Mouse (Mus musculus) liver, embryonic 13.5 days (tissue): Measurements from ENCODE around the gene H2-K1. TPM values are rescaled to one million over a fixed set of nuclear protein-coding genes. Genes with fewer than 3 reads are reported as not detected.

Source experiments
- ATAC-seq: fragments of 200-750 bp; cut with Nextera tagmentation; 2 replicates; pipeline ENCODE4 v1.8.0; 2017; ENCODE audit warnings: low read depth, mild to moderate bottlenecking, moderate number of reproducible peaks, moderate library complexity
- DNase-seq: peaks from one replicate; pipeline ENCODE4 v3.0.0; 2022
- H3K27ac ChIP-seq: fragments of 300-500 bp; sonication (generic); 2 replicates; pipeline ENCODE4 v1.5.1; 2015; ENCODE audit warnings: moderate library complexity, mild to moderate bottlenecking, inconsistent platforms
- H3K27me3 ChIP-seq: fragments of 300-500 bp; sonication (generic); 2 replicates; pipeline ENCODE4 v1.6.1; 2015; ENCODE audit warnings: mild to moderate bottlenecking, inconsistent platforms
- H3K36me3 ChIP-seq: fragments of 300-500 bp; sonication (generic); 2 replicates; pipeline ENCODE4 v1.6.1; 2015; ENCODE audit warnings: mild to moderate bottlenecking, inconsistent platforms
- H3K4me1 ChIP-seq: fragments of 300-500 bp; sonication (generic); replicated peaks from 2 replicates; pipeline ENCODE4 v1.6.1; 2015; ENCODE audit warnings: inconsistent platforms
- H3K4me2 ChIP-seq: fragments of 300-500 bp; sonication (generic); 2 replicates; pipeline ENCODE4 v1.6.1; 2015; ENCODE audit warnings: inconsistent platforms, mild to moderate bottlenecking, moderate library complexity
- H3K4me3 ChIP-seq: fragments of 300-500 bp; sonication (generic); replicated peaks from 2 replicates; pipeline ENCODE4 v1.5.1; 2015; ENCODE audit warnings: mild to moderate bottlenecking, inconsistent platforms
- H3K9ac ChIP-seq: fragments of 300-500 bp; sonication (generic); 2 replicates; pipeline ENCODE4 v1.6.1; 2015; ENCODE audit warnings: mild to moderate bottlenecking, inconsistent platforms
- H3K9me3 ChIP-seq: fragments of 300-500 bp; sonication (generic); replicated peaks from 2 replicates; pipeline ENCODE4 v1.6.1; 2016; ENCODE audit warnings: inconsistent platforms
- WGBS: fragments of 180-500 bp; shearing (Covaris S2); methylation state at CpG from one replicate; pipeline ENCODE4 v1.1.7; 2015; ENCODE audit not compliant: insufficient replicate concordance; 5-methylcytosine and 5-hydroxymethylcytosine counted together
- polyA plus RNA-seq: library from polyadenylated mRNA; unstranded; fragments of >200 nt; fragmentation: Nextera tagmentation; extraction: Ambion mirVana; gene quantifications from 2 replicates; pipeline ENCODE4 v1.2.1, GENCODE M21; 2015

The H2-K1 gene
- polyA plus RNA-seq, 1 experiment from 2014 or later = 88.3 TPM

GRCm38 (mm10) chr17:34026221-34026620 lies 26.1 kb upstream of the H2-K1 start:
- WGBS = 39% methylated on average over 2 of the region's 2 CpGs
- ATAC-seq (no peak), DNase-seq (no peak)
- Histone ChIP-seq H3K4me3 (peak overlapping the region; percentile 80; the same call in 1 of the 2 replicates), H3K9me3 (peaks cover 3% of the 10 kb centered on the region; the same call in 1 of the 2 replicates), H3K27ac (no peak overlapping the region; the same call in 1 of the 2 replicates), H3K4me2 (peak overlapping the region; percentile 98), H3K36me3 (peaks cover 46% of the 10 kb centered on the region), H3K9ac (peak overlapping the region; percentile 87; the same call in 1 of the 2 replicates), H3K4me1 (peaks cover 72% of the 10 kb centered on the region), H3K27me3 (no peaks in the 10 kb centered on the region)

GRCm38 (mm10) chr17:34025756-34026151 lies 25.6 kb upstream of the H2-K1 start:
- peaks cover 7% of the 10 kb centered on the region for H3K9me3 ChIP-seq
- peak overlapping the region; percentile 98 for H3K4me2 ChIP-seq
- no peaks in the 10 kb centered on the region for H3K27me3 ChIP-seq
- DNase-seq = no peak
- peaks cover 69% of the 10 kb centered on the region for H3K4me1 ChIP-seq
- 0 out of 2 replicates have a peak overlapping the region, but pooled peaks have one; percentile 1 for H3K27ac ChIP-seq
- 46% methylated on average over 7 of the region's 7 CpGs for WGBS
- peaks cover 51% of the 10 kb centered on the region for H3K36me3 ChIP-seq
- no peak for ATAC-seq
- H3K9ac ChIP-seq = peak overlapping the region; percentile 87
- H3K4me3 ChIP-seq = peak overlapping the region; percentile 80; the same call in 1 of the 2 replicates

- Histone ChIP-seq H3K9me3 (peaks cover 13% of the 10 kb centered on the region), H3K4me1 (peaks cover 62% of the 10 kb centered on the region), H3K4me3 (peak overlapping the region; percentile 80), H3K9ac (peak overlapping the region; percentile 87), H3K27ac (peak overlapping the region; percentile 83), H3K36me3 (peaks cover 52% of the 10 kb centered on the region), H3K4me2 (peak overlapping the region; percentile 98), H3K27me3 (no peaks in the 10 kb centered on the region)
- no peak for DNase-seq
- WGBS = 1% methylated on average over 56 of the region's 57 CpGs
- ATAC-seq = 0 out of 2 replicates have a peak, but pooled peaks have one; percentile 1
These were observed 25.0 kb upstream of the H2-K1 start for GRCm38 (mm10) chr17:34024861-34025755.

- no peaks in the 10 kb centered on the region for H3K27me3 ChIP-seq
- H3K36me3 ChIP-seq = peaks cover 47% of the 10 kb centered on the region
- peak within 1 kb of the TSS; percentile 87 for H3K9ac ChIP-seq
- under 1% methylated on average over 45 of the region's 58 CpGs for WGBS
- peaks cover 55% of the 10 kb centered on the region for H3K4me1 ChIP-seq
- peak within 1 kb of the TSS; percentile 83 for H3K27ac ChIP-seq
- DNase-seq = peak; percentile 71
- peak within 1 kb of the TSS; percentile 98 for H3K4me2 ChIP-seq
- peak within 1 kb of the TSS; percentile 80 for H3K4me3 ChIP-seq
- peaks cover 20% of the 10 kb centered on the region for H3K9me3 ChIP-seq
- ATAC-seq = peak; percentile 37
These were observed 24.2 kb upstream of the H2-K1 start, which contains the start of gene Ring1 for GRCm38 (mm10) chr17:34024317-34024821. Ring1 (minus strand) TSS chr17:34024680.

- Histone ChIP-seq H3K4me1 (peaks cover 48% of the 10 kb centered on the region), H3K9ac (peak overlapping the region; percentile 87), H3K9me3 (peaks cover 26% of the 10 kb centered on the region), H3K4me2 (peak overlapping the region; percentile 98), H3K27me3 (no peaks in the 10 kb centered on the region), H3K27ac (no peak overlapping the region), H3K36me3 (peaks cover 42% of the 10 kb centered on the region), H3K4me3 (peak overlapping the region; percentile 80)
- ATAC-seq (no peak), DNase-seq (no peak)
- WGBS = 67% methylated on average over 9 of the region's 9 CpGs
These were observed 23.5 kb upstream of the H2-K1 start for GRCm38 (mm10) chr17:34023678-34024077.

GRCm38 (mm10) chr17:34022987-34023386 lies 22.8 kb upstream of the H2-K1 start:
- Histone ChIP-seq H3K27me3 (no peaks in the 10 kb centered on the region), H3K9me3 (peaks cover 26% of the 10 kb centered on the region), H3K9ac (no peak overlapping the region), H3K27ac (no peak overlapping the region), H3K4me2 (no peak overlapping the region), H3K4me3 (no peak overlapping the region), H3K36me3 (peaks cover 36% of the 10 kb centered on the region), H3K4me1 (peaks cover 41% of the 10 kb centered on the region)
- WGBS = 94% methylated on average over 20 of the region's 20 CpGs
- DNase-seq (no peak), ATAC-seq (no peak)

- 84% methylated on average over 14 of the region's 14 CpGs for WGBS
- no peaks in the 10 kb centered on the region for H3K27me3 ChIP-seq
- H3K9ac ChIP-seq = no peak overlapping the region
- H3K4me1 ChIP-seq = peaks cover 35% of the 10 kb centered on the region
- H3K9me3 ChIP-seq = peaks cover 26% of the 10 kb centered on the region
- peaks cover 36% of the 10 kb centered on the region for H3K36me3 ChIP-seq
- ATAC-seq = no peak
- DNase-seq = no peak
- no peak overlapping the region for H3K27ac ChIP-seq
- no peak overlapping the region for H3K4me3 ChIP-seq
- no peak overlapping the region for H3K4me2 ChIP-seq
These were observed 22.3 kb upstream of the H2-K1 start for GRCm38 (mm10) chr17:34022414-34022783.

- ATAC-seq (no peak), DNase-seq (no peak)
- no peak overlapping the region for H3K4me2 ChIP-seq
- H3K4me3 ChIP-seq = no peak overlapping the region
- H3K27me3 ChIP-seq = no peaks in the 10 kb centered on the region
- H3K9ac ChIP-seq = no peak overlapping the region
- H3K36me3 ChIP-seq = peaks cover 36% of the 10 kb centered on the region
- peaks cover 29% of the 10 kb centered on the region for H3K4me1 ChIP-seq
- no peak overlapping the region for H3K27ac ChIP-seq
- WGBS = 85% methylated on average over 23 of the region's 23 CpGs
- peaks cover 26% of the 10 kb centered on the region for H3K9me3 ChIP-seq
These were observed 21.6 kb upstream of the H2-K1 start for GRCm38 (mm10) chr17:34021539-34022413.

- Histone ChIP-seq H3K27ac (no peak overlapping the region), H3K36me3 (peaks cover 2% of the 10 kb centered on the region; the same call in 1 of the 2 replicates), H3K4me2 (no peak overlapping the region), H3K4me3 (no peak overlapping the region), H3K27me3 (peaks cover 7% of the 10 kb centered on the region; the same call in 1 of the 2 replicates), H3K9me3 (no peaks in the 10 kb centered on the region; the same call in 1 of the 2 replicates), H3K4me1 (no peaks in the 10 kb centered on the region), H3K9ac (no peak overlapping the region)
- no peak for DNase-seq
- WGBS = 86% methylated on average over 8 of the region's 8 CpGs
- no peak for ATAC-seq
These were observed 13.3 kb upstream of the H2-K1 start for GRCm38 (mm10) chr17:34013436-34013835.

GRCm38 (mm10) chr17:34010156-34010555 lies 10.0 kb upstream of the H2-K1 start:
- no peaks in the 10 kb centered on the region for H3K4me1 ChIP-seq

More at GRCm38 (mm10) chr17:34010156-34010555, 10.0 kb upstream of the H2-K1 start:
- Histone ChIP-seq H3K4me3 (no peak overlapping the region), H3K27me3 (peaks cover 17% of the 10 kb centered on the region; the same call in 1 of the 2 replicates), H3K36me3 (peaks cover 2% of the 10 kb centered on the region; the same call in 1 of the 2 replicates), H3K9ac (no peak overlapping the region), H3K4me2 (no peak overlapping the region), H3K9me3 (no peaks in the 10 kb centered on the region; the same call in 1 of the 2 replicates), H3K27ac (no peak overlapping the region)
- WGBS = 57% methylated on average over 5 of the region's 5 CpGs
- ATAC-seq (no peak), DNase-seq (no peak)
